ENCODE assay signal across 37 mouse cellular contexts in genomic region chr9:122810212-122810611, GRCm38 (mm10). TPM values are rescaled to one million over a fixed set of nuclear protein-coding genes. Genes with fewer than 3 reads are reported as not detected.
A peak's percentile ranks its signal among the peaks of the same experiment; 100 is the strongest.
DNase-seq lines count a peak whose midpoint lies in the region; ATAC-seq lines count a peak whose summit lies in the region.
"Had no signal": no experiment of that assay in that cellular context is flagged by ENCODE, and none has a peak within 500 bp of the region (broad histone marks: within the 10 kb centered on the region; RNA-seq: fewer than 3 reads in every experiment).

No protein-coding gene starts in this region.

- no peak for ATAC-seq in heart, embryonic 13.5 days (ENCODE audit: extremely low read depth, insufficient number of reproducible peaks, low FRiP score, low TSS enrichment)
- ATAC-seq: CD4-positive, CD25-positive, alpha-beta regulatory T cell, adult 4 months; forebrain, embryonic 16.5 days had no signal

- intact Hi-C loops in gastrocnemius, postnatal 14 days (cut with DNase I; ENCODE audit: low total_unique reads) = no loop called here
- intact Hi-C loops in gastrocnemius, postnatal 36 days (cut with DNase I) = no loop called here
- intact Hi-C loops in heart, postnatal 36 days (cut with DNase I) = no loop called here

- peaks cover 37% of the 10 kb centered on the region for H3K4me1 ChIP-seq in heart, embryonic 13.5 days

- H3K9ac ChIP-seq in heart, embryonic 13.5 days = 0 out of 2 replicates have a peak overlapping the region, but pooled peaks have one; percentile 17
- H3K9ac ChIP-seq: hindbrain, embryonic 15.5 days; kidney, embryonic 15.5 days; limb, embryonic 12.5 days; lung, embryonic 15.5 days; neural tube, embryonic 12.5 days had no signal

- no peak overlapping the region for H3K27ac ChIP-seq in heart, embryonic 13.5 days (replicated peaks)
- H3K27ac ChIP-seq: hindbrain, embryonic 10.5 days; hindbrain, embryonic 15.5 days; kidney, embryonic 15.5 days; left cerebral cortex, adult 2 months; limb, embryonic 12.5 days; lung, embryonic 15.5 days; neural tube, embryonic 12.5 days had no signal

- H3K9me3 ChIP-seq in heart, embryonic 13.5 days = no peaks in the 10 kb centered on the region
- H3K9me3 ChIP-seq: hindbrain, embryonic 10.5 days; hindbrain, embryonic 15.5 days; kidney, embryonic 15.5 days; limb, embryonic 12.5 days; lung, embryonic 15.5 days; neural tube, embryonic 12.5 days had no signal

- 52% methylated on average over 3 of the region's 3 CpGs for WGBS in heart, embryonic 13.5 days

- H3K4me3 ChIP-seq in heart, embryonic 13.5 days = no peak overlapping the region
- H3K4me3 ChIP-seq: erythroblast, embryonic 14.5 days; hindbrain, embryonic 10.5 days; hindbrain, embryonic 15.5 days; kidney, embryonic 15.5 days; left cerebral cortex, adult 2 months; limb, embryonic 12.5 days; lung, embryonic 15.5 days; myocyte; neural tube, embryonic 12.5 days had no signal

- no peak overlapping the region for H3K4me2 ChIP-seq in heart, embryonic 13.5 days
- H3K4me2 ChIP-seq: hindbrain, embryonic 15.5 days; kidney, embryonic 15.5 days; limb, embryonic 12.5 days; lung, embryonic 15.5 days; midbrain, embryonic 11.5 days; neural tube, embryonic 12.5 days had no signal

- H3K36me3 ChIP-seq in heart, embryonic 13.5 days = peaks cover 21% of the 10 kb centered on the region

- H3K27me3 ChIP-seq in heart, embryonic 13.5 days (replicated peaks) = no peaks in the 10 kb centered on the region
- H3K27me3 ChIP-seq: hindbrain, embryonic 15.5 days; kidney, embryonic 15.5 days; limb, embryonic 12.5 days; lung, embryonic 15.5 days; neural tube, embryonic 12.5 days had no signal

- peak; percentile 11 for DNase-seq in gastrocnemius, postnatal 14 days
- DNase-seq in gastrocnemius, postnatal 36 days = no peak
- DNase-seq in gastrocnemius, postnatal 25 days = peak; percentile 46
- peak; percentile 11 to 19 for DNase-seq in heart, postnatal 36 days
- no peak for DNase-seq in cerebellum, adult 11 months
- no peak for DNase-seq in yolk sac, embryonic 10.5 days (ENCODE audit: low spot score)
- DNase-seq: cerebellum, adult 2 months; cerebellum, postnatal 14 days; kidney, adult 18-20 months; kidney, postnatal 25 days; lung, postnatal 36 days had no signal

RNA-seq across cellular contexts. Expression of gene Tcaim, which starts 4.9 kb away (rescaled TPM):
- 10 to 100 TPM; 31.1 to 32.9 TPM for total RNA-seq in gastrocnemius, postnatal 14 days (2021)
- total RNA-seq in gastrocnemius, postnatal 36 days (2021) = 10 to 100 TPM; 22.4 to 26.4 TPM
- 10 to 100 TPM; 27.6 to 29.4 TPM for total RNA-seq in gastrocnemius, postnatal 25 days (2021)
- polyA plus RNA-seq in heart, embryonic 13.5 days (2015; fragmentation: Nextera tagmentation; extraction: Ambion mirVana) = 4.6 and 4.8 TPM in 2 replicates
- total RNA-seq in heart, postnatal 36 days (2021) = 10 to 100 TPM; 50.0 to 58.1 TPM
- polyA plus RNA-seq: erythroblast, embryonic 14.5 days had no signal

RNA-seq across cellular contexts. Expression of gene Gm35549, which starts 33.6 kb away (rescaled TPM):
- not detected for total RNA-seq in gastrocnemius, postnatal 14 days (2021)
- total RNA-seq in gastrocnemius, postnatal 36 days (2021) = not detected
- total RNA-seq in gastrocnemius, postnatal 25 days (2021) = not detected
- polyA plus RNA-seq in heart, embryonic 13.5 days (2015; fragmentation: Nextera tagmentation; extraction: Ambion mirVana) = 0.25 TPM in 1 of 2 replicates, not detected in the other
- total RNA-seq in heart, postnatal 36 days (2021) = not detected
- total RNA-seq: adrenal gland, postnatal 36 days; layer of hippocampus, adult 18-20 months; layer of hippocampus, postnatal 10 days; left cerebral cortex, adult 2 months; left cerebral cortex, postnatal 25 days; liver, adult 2 months; megakaryocyte, adult 5-6 weeks; midbrain, postnatal 0 days had no signal
- polyA plus RNA-seq: brain, embryonic 14.5 days; cerebellum, adult 2 months; cortical plate, adult 2 months; erythroblast, embryonic 14.5 days; gonadal fat pad, adult 2 months; hindbrain, embryonic 10.5 days; liver, adult 2 months; liver, embryonic 16.5 days; small intestine, adult 2 months; thymus, postnatal 0 days had no signal

RNA-seq across cellular contexts. Expression of gene Zfp445, which starts 55.6 kb away (rescaled TPM):
- 10 to 100 TPM; 29.7 to 36.0 TPM for total RNA-seq in gastrocnemius, postnatal 14 days (2021)
- 10 to 100 TPM; 27.6 to 35.0 TPM for total RNA-seq in gastrocnemius, postnatal 36 days (2021)
- 10 to 100 TPM; 31.3 to 34.4 TPM for total RNA-seq in gastrocnemius, postnatal 25 days (2021)
- 33.7 and 40.3 TPM in 2 replicates for polyA plus RNA-seq in heart, embryonic 13.5 days (2015; fragmentation: Nextera tagmentation; extraction: Ambion mirVana)
- 10 to 100 TPM; 81.3 to 84.5 TPM for total RNA-seq in heart, postnatal 36 days (2021)

Comparison
In these comparisons a context has a peak if more than half of its experiments do, and no peak if none do; other contexts are left out.
1. DNase-seq: peak in gastrocnemius, postnatal 14 days (single experiment), gastrocnemius, postnatal 25 days (single experiment) and heart, postnatal 36 days (2 of 2); none in gastrocnemius, postnatal 36 days (0 of 2), cerebellum, adult 11 months (single experiment) and yolk sac, embryonic 10.5 days (single experiment).